Mouse (Mus musculus) CD4-positive naive resting alpha-beta T cell, adult 57 days (primary cell): Measurements from ENCODE around the gene Serpinb9c. TPM values are rescaled to one million over a fixed set of nuclear protein-coding genes. Genes with fewer than 3 reads are reported as not detected.

Experiments
- total RNA-seq: library from RNA; stranded (reverse); gene quantifications from one replicate; pipeline ENCODE4 v1.2.4, GENCODE M21; 2023

Gene Serpinb9c
- total RNA-seq = not detected

GRCm38 (mm10) chr13:33159642-33160041 lies at the start of gene Serpinb9c:
Gene Serpinb9c, minus strand, starts transcription at chr13:33159742.

GRCm38 (mm10) chr13:33192659-33193058 lies 33.1 kb upstream of the Serpinb9c start, which contains the start of gene Serpinb9d:
Gene Serpinb9d, plus strand, starts transcription at chr13:33192959.

Other genes with a start within 250 kb of the Serpinb9c start
- gene Serpinb6b, start 194.5 kb downstream of the Serpinb9c start, total RNA-seq = 10.3 TPM
- gene Serpinb9, start 156.5 kb downstream of the Serpinb9c start, total RNA-seq = 5.6 TPM
- not detected for gene Serpinb9b, start 132.3 kb downstream of the Serpinb9c start, total RNA-seq
- gene Serpinb1b, start 81.2 kb downstream of the Serpinb9c start, total RNA-seq = not detected
- gene Serpinb9d, start 33.2 kb upstream of the Serpinb9c start, total RNA-seq = not detected
- not detected for gene Serpinb9e, start 89.9 kb upstream of the Serpinb9c start, total RNA-seq
- gene Serpinb9f, start 164.3 kb upstream of the Serpinb9c start, total RNA-seq = not detected
- not detected for gene Gm11397, start 236.0 kb upstream of the Serpinb9c start, total RNA-seq